Mouse (Mus musculus) myocyte (in vitro differentiated cells): Measurements from ENCODE around the gene Vmn2r85. TPM values are rescaled to one million over a fixed set of nuclear protein-coding genes. Genes with fewer than 3 reads are reported as not detected.
"Not testable (repeated sequence)": the region's sequence is repeated elsewhere in the genome, so short reads cannot be mapped to it uniquely, and the experiment has no call there.

ENCODE experiments used
- H3K27me3 ChIP-seq: one replicate; pipeline ENCODE4 v1.6.1; 2011; ENCODE audit not compliant: control insufficient read depth, insufficient read depth, insufficient read length
- H3K36me3 ChIP-seq: one replicate; pipeline ENCODE4 v1.6.1; 2011; ENCODE audit not compliant: control insufficient read depth, insufficient read depth
- H3K4me2 ChIP-seq: one replicate; pipeline ENCODE4 v1.6.1; 2011; ENCODE audit warnings: low read depth, control low read depth
- H3K4me3 ChIP-seq: one replicate; pipeline ENCODE4 v1.5.1; 2011; ENCODE audit warnings: mild to moderate bottlenecking, control low read depth, moderate library complexity
- H3K79me2 ChIP-seq: one replicate; pipeline ENCODE4 v1.6.1; 2011; ENCODE audit not compliant: control insufficient read depth, insufficient read depth
- H3ac ChIP-seq: one replicate; pipeline ENCODE4 v1.6.1; 2011; ENCODE audit not compliant: control insufficient read depth, insufficient read length
- CEBPB ChIP-seq: IDR thresholded peaks from 2 replicates; pipeline ENCODE4 v1.6.1; 2011; ENCODE audit warnings: mild to moderate bottlenecking, moderate library complexity; ENCODE audit not compliant: poor library complexity, insufficient read depth, severe bottlenecking
- E2F4 ChIP-seq: IDR thresholded peaks from one replicate; pipeline ENCODE4 v1.6.1; 2011; ENCODE audit warnings: mild to moderate bottlenecking, control low read depth, moderate library complexity; ENCODE audit not compliant: insufficient read depth
- MAX ChIP-seq: IDR thresholded peaks from one replicate; pipeline ENCODE4 v1.6.1; 2011; ENCODE audit warnings: low read depth, mild to moderate bottlenecking, control low read depth
- MYOD1 ChIP-seq, 3 experiments: IDR thresholded peaks; one replicate each; pipeline ENCODE4 v1.6.1; 2011; ENCODE audit warnings: control low read depth in 2 of 3, low read depth in 2 of 3, mild to moderate bottlenecking in 2 of 3, moderate library complexity in 1 of 3; ENCODE audit not compliant: insufficient read length in 2 of 3, control insufficient read depth in 1 of 3
- MYOG ChIP-seq, 3 experiments: IDR thresholded peaks; one replicate each; pipeline ENCODE4 v1.6.1; 2011; ENCODE audit warnings: control low read depth in 2 of 3, low read depth in 2 of 3, mild to moderate bottlenecking in 2 of 3; ENCODE audit not compliant: insufficient read length in 2 of 3, control insufficient read depth in 1 of 3, insufficient read depth in 1 of 3
- POLR2A ChIP-seq: IDR thresholded peaks from one replicate; pipeline ENCODE4 v1.6.1; 2011; ENCODE audit warnings: low read depth, mild to moderate bottlenecking, control low read depth, moderate library complexity; ENCODE audit not compliant: insufficient read length
- POLR2AphosphoS2 ChIP-seq: IDR thresholded peaks from one replicate; pipeline ENCODE4 v1.6.1; 2011; ENCODE audit warnings: low read depth, control low read depth; ENCODE audit not compliant: insufficient read length
- REST ChIP-seq: IDR thresholded peaks from one replicate; pipeline ENCODE4 v1.6.1; 2011; ENCODE audit warnings: mild to moderate bottlenecking, control low read depth, moderate library complexity; ENCODE audit not compliant: insufficient read depth, insufficient read length
- SRF ChIP-seq: IDR thresholded peaks from one replicate; pipeline ENCODE4 v1.6.1; 2011; ENCODE audit warnings: low read depth; ENCODE audit not compliant: control insufficient read depth, insufficient read length
- TCF12 ChIP-seq: IDR thresholded peaks from one replicate; pipeline ENCODE4 v1.6.1; 2011; ENCODE audit warnings: mild to moderate bottlenecking, control low read depth; ENCODE audit not compliant: poor library complexity, insufficient read depth, severe bottlenecking
- TCF3 ChIP-seq: IDR thresholded peaks from one replicate; pipeline ENCODE4 v1.6.1; 2011; ENCODE audit warnings: low read depth, control low read depth; ENCODE audit not compliant: insufficient read length
- USF1 ChIP-seq: IDR thresholded peaks from one replicate; pipeline ENCODE4 v1.6.1; 2011; ENCODE audit warnings: low read depth, mild to moderate bottlenecking, control low read depth, moderate library complexity
- polyA plus RNA-seq: library from polyadenylated mRNA; unstranded; fragments of >200 nt; fragmentation: generic; extraction: Trizol; gene quantifications from one replicate; pipeline ENCODE4 v1.2.1, GENCODE M21; 2012; ENCODE audit warnings: missing spikeins

Vmn2r85 gene
- not detected for polyA plus RNA-seq

- H3K79me2 ChIP-seq, H3ac ChIP-seq, H3K4me3 ChIP-seq, H3K27me3 ChIP-seq, H3K36me3 ChIP-seq, H3K4me2 ChIP-seq: not testable (repeated sequence)
Observed at GRCm38 (mm10) chr10:130429603-130430002, at the start of gene Vmn2r85. Gene Vmn2r85, minus strand, starts transcription at chr10:130429703.

GRCm38 (mm10) chr10:130470311-130470760 is 40.8 kb upstream of the Vmn2r85 start:
- Histone ChIP-seq H3ac (no peak overlapping the region), H3K4me2 (no peak overlapping the region), H3K36me3 (no peaks in the 10 kb centered on the region), H3K79me2 (no peaks in the 10 kb centered on the region), H3K27me3 (no peaks in the 10 kb centered on the region), H3K4me3 (no peak overlapping the region)
- no peak for TF ChIP-seq MYOD1 (IDR thresholded peaks at IDR 0.05; ENCODE audit: control insufficient read depth in 1 of 3, insufficient read length in 2 of 3, low read depth in 2 of 3)
- no peak for TF ChIP-seq MYOG (IDR thresholded peaks at IDR 0.05; ENCODE audit: control insufficient read depth in 1 of 3, insufficient read depth in 1 of 3, insufficient read length in 2 of 3, low read depth in 2 of 3)
- no peak for TF ChIP-seq POLR2AphosphoS2
- TF ChIP-seq POLR2A, result no peak
- TF ChIP-seq E2F4, result no peak
- no peak for TF ChIP-seq REST
- no peak for TF ChIP-seq CEBPB
- TF ChIP-seq USF1, result no peak
- TF ChIP-seq TCF3, result no peak
- TF ChIP-seq TCF12, result no peak

- not testable (repeated sequence) for H3K79me2 ChIP-seq, H3K36me3 ChIP-seq, H3K4me2 ChIP-seq, H3K4me3 ChIP-seq, H3K27me3 ChIP-seq, H3ac ChIP-seq
Observed at GRCm38 (mm10) chr10:130455950-130456349, 26.4 kb upstream of the Vmn2r85 start, which contains the start of gene Vmn2r86. Gene Vmn2r86, minus strand, starts transcription at chr10:130456050.

GRCm38 (mm10) chr10:130444776-130445175 is 15.3 kb upstream of the Vmn2r85 start:
- Histone ChIP-seq H3K4me3 (no peak overlapping the region), H3ac (no peak overlapping the region), H3K27me3 (no peaks in the 10 kb centered on the region), H3K4me2 (no peak overlapping the region), H3K36me3 (no peaks in the 10 kb centered on the region), H3K79me2 (no peaks in the 10 kb centered on the region)
- no peak for TF ChIP-seq TCF3
- TF ChIP-seq REST, result no peak
- no peak for TF ChIP-seq MYOG (IDR thresholded peaks at IDR 0.05; ENCODE audit: control insufficient read depth in 1 of 3, insufficient read depth in 1 of 3, insufficient read length in 2 of 3, low read depth in 2 of 3)
- no peak for TF ChIP-seq POLR2AphosphoS2
- TF ChIP-seq CEBPB, result no peak
- TF ChIP-seq TCF12, result no peak
- TF ChIP-seq USF1, result no peak
- no peak for TF ChIP-seq MYOD1 (IDR thresholded peaks at IDR 0.05; ENCODE audit: control insufficient read depth in 1 of 3, insufficient read length in 2 of 3, low read depth in 2 of 3)
- TF ChIP-seq E2F4, result no peak
- no peak for TF ChIP-seq SRF
- TF ChIP-seq MAX, result no peak
- TF ChIP-seq POLR2A, result no peak

- not testable (repeated sequence) for H3K79me2 ChIP-seq, H3K36me3 ChIP-seq, H3ac ChIP-seq, H3K27me3 ChIP-seq, H3K4me3 ChIP-seq
- TF ChIP-seq TCF12, result peak; percentile 34
- TF ChIP-seq MYOD1 (IDR thresholded peaks at IDR 0.05; ENCODE audit: control insufficient read depth in 1 of 3, insufficient read length in 2 of 3, low read depth in 2 of 3), result peak; percentile 31 to 67 (median 48)
- peak; percentile 82 for TF ChIP-seq USF1
- 0 out of 2 replicates have a peak, but pooled peaks have one; percentile 43 for TF ChIP-seq CEBPB
- peak overlapping the region; percentile 72 for H3K4me2 ChIP-seq
Observed at GRCm38 (mm10) chr10:130434185-130434898, 4.8 kb upstream of the Vmn2r85 start.

- H3ac ChIP-seq, result not testable (repeated sequence)
Observed at GRCm38 (mm10) chr10:130422368-130422767, 7.1 kb downstream of the Vmn2r85 start.

More at GRCm38 (mm10) chr10:130422368-130422767, 7.1 kb downstream of the Vmn2r85 start:
- not testable (repeated sequence) for H3K4me2 ChIP-seq, H3K27me3 ChIP-seq, H3K79me2 ChIP-seq, H3K4me3 ChIP-seq, H3K36me3 ChIP-seq
- TF ChIP-seq CEBPB, result peak; percentile 88
